Mouse (Mus musculus) leukemia stem cell, adult 10-12 weeks (primary cell): ENCODE measurements around the gene Necab2. TPM values are rescaled to one million over a fixed set of nuclear protein-coding genes. Genes with fewer than 3 reads are reported as not detected.

Experiments used
- polyA plus RNA-seq: library from polyadenylated mRNA; stranded (reverse); fragments of >175 nt; gene quantifications from 2 replicates; pipeline ENCODE4 v1.2.3, GENCODE M21; 2012; ENCODE audit warnings: low replicate concordance

Gene Necab2
- polyA plus RNA-seq, result not detected in 2 replicates

DNA sequence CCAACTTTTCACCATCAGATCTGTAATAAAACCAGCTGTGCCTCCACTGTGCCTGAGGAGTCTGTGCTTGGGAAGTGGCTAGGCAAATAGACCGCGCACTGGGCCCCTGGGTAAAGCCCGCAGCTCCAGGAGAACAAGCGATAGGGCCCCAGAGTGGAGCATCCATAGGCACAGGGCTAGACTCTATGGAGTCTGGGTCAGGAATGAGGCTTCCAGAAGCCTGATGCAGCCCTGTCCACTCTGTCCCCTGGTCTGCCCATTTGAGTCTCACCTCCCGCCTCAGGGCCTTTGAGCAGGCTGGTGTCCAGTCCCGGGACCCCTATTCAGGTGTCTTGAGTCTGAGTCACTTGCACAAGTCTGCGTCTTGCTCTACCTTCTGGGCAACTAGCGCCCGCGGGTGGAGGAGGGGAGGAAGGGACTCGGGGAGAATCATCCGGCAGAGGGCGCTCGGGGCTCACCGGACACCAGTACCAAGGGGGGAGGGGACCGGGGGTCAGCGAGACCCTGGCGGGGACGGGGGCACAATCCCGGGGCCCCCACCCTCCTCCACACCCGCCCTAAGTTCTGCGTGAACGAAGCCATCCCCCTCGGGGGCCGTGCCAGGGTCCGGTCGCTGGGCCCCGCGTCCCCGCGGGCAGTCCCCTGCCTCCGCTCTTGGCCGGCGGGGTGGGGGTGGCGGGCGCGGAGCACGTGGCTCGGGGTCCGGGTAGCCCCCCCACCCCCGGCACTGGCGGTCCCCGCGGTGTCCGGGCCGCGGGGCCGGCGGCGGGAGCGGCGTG is at the start of gene Necab2:
Necab2 (plus strand) TSS at position 509 of the 779 bp plus-strand sequence.

DNA sequence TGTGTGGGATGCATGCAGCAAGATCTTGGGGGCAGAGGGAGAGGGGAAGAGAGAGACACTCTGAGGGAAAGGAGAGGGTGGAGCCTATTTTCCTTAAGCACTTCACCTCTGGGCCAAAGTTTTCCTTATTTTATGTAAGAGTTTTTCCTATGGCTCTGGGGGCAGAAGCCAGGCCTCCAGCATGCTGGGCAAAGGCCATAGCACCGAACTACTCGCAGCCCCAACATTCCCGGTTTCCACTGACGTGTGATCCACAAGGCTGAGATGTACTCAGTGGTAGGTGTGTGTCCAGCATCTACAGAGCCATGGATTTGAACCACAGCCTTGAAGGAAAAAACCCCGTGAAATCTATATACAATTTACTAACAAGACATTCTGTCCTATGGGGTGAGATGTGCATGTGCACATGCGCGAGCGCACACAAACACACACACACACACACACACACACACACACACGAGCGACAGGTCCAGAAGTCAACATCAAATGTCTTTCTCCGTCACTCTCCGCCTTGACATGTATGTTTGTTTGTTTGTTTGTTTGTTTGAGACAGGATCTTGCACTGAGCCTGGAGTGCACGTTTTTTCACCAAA is 12.8 kb upstream of the Necab2 start, which contains the start of gene Osgin1:
Osgin1 (plus strand) TSS at position 543 of the 593 bp plus-strand sequence.

DNA sequence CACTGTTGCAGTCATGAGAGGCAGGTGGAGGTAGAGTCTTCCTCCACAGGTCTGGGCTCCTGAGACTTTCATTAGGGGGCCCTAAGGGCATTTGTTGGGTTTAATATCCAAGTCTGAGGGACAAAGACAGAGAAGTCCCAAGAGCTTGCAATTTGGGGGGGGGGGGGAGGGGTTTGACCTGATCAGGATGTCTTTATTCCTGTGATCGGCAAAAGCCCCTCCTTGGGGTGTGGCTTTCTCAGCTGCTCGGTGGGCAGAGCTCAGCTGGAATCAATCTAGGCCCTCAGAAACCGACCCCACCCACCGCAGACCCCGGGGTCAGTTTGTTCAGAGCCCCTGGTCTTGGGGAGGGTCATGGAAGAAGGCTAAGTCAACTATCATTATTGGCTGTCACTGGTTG is 55.1 kb downstream of the Necab2 start, which contains the start of gene Slc38a8:
Slc38a8 (minus strand) TSS at position 101 of the 400 bp plus-strand sequence.

Other genes starting within 250 kb of the Necab2 start
- 7.0 and 15.5 TPM in 2 replicates for gene Hsbp1, start 102.2 kb upstream of the Necab2 start, polyA plus RNA-seq
- 9.2 and 12.1 TPM in 2 replicates for gene Mlycd, start 51.8 kb upstream of the Necab2 start, polyA plus RNA-seq
- 4.5 and 6.8 TPM in 2 replicates for gene Osgin1, start 12.6 kb upstream of the Necab2 start, polyA plus RNA-seq
- gene Slc38a8, start 55.0 kb downstream of the Necab2 start, polyA plus RNA-seq, result not detected in 2 replicates
- gene Mbtps1, start 112.0 kb downstream of the Necab2 start, polyA plus RNA-seq, result 99.7 and 122 TPM in 2 replicates
- 10.7 and 23.4 TPM in 2 replicates for gene Hsdl1, start 128.5 kb downstream of the Necab2 start, polyA plus RNA-seq
- gene Dnaaf1, start 128.5 kb downstream of the Necab2 start, polyA plus RNA-seq, result not detected in 2 replicates
- 73.5 and 94.7 TPM in 2 replicates for gene Taf1c, start 158.5 kb downstream of the Necab2 start, polyA plus RNA-seq
- gene Adad2, start 166.0 kb downstream of the Necab2 start, polyA plus RNA-seq, result not detected in 2 replicates
- gene Kcng4, start 189.0 kb downstream of the Necab2 start, polyA plus RNA-seq, result not detected in 2 replicates
- gene Wfdc1, start 219.6 kb downstream of the Necab2 start, polyA plus RNA-seq, result 0.47 TPM in 1 of 2 replicates, not detected in the other